20 mouse cellular contexts compared by ENCODE assay signal in the genomic region with DNA sequence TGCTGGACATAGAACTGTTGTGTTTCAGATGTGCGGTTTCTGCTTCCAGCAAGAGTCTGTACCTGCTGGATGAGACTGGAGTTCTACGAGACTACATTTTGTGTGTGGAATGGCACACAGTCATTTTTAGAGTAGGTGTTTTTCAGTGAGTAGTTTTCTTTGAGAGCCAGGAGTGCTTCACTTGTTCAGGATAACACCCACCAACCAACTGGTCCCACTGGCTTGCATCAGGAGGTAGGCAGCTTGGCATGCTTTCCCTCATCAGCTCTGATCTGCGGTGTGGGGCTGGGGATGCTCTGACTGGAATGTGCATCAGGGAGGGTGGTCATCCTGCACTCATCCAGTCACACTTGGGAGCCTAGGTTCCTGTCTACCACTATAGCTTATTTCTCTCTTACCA. TPM values are rescaled to one million over a fixed set of nuclear protein-coding genes. Genes with fewer than 3 reads are reported as not detected.
DNase-seq lines count a peak whose midpoint lies in the region.
"Had no signal": no experiment of that assay in that cellular context is flagged by ENCODE, and none has a peak within 500 bp of the region (broad histone marks: within the 10 kb centered on the region; RNA-seq: fewer than 3 reads in every experiment).

No protein-coding gene starts in this region.

- peak; percentile 48 to 72 for DNase-seq in frontal cortex, adult 2 months (ENCODE audit: extremely low spot score in 1 of 2, low spot score in 1 of 2)
- no peak for DNase-seq in frontal cortex, postnatal 10 days (ENCODE audit: low spot score in 2 of 2)
- DNase-seq in layer of hippocampus, adult 8-10 months (ENCODE audit: low spot score in 2 of 2) = peak; percentile 53 to 60
- DNase-seq in layer of hippocampus, postnatal 36 days = no peak
- DNase-seq in right cerebral cortex, adult 18-20 months = peak; percentile 79
- no peak for DNase-seq in right cerebral cortex, postnatal 14 days
- peak; percentile 83 for DNase-seq in telencephalon, adult 2 months (ENCODE audit: low read depth, low spot score)
- DNase-seq: adrenal gland, adult 8-10 months; cerebellum, adult 8-10 months; cerebellum, postnatal 25 days; forebrain, postnatal 0 days; gastrocnemius, adult 2 months; gastrocnemius, postnatal 36 days; heart, postnatal 10 days; kidney, adult 11 months; kidney, postnatal 36 days; lung, embryonic 14.5 days; lung, postnatal 14 days; thymus, postnatal 4 days had no signal

RNA-seq across cellular contexts. Expression of gene Ywhab, which starts 7.9 kb away (rescaled TPM):
- 291 and 293 TPM in 2 replicates for polyA plus RNA-seq in frontal cortex, adult 2 months (2012; rRNA removed)
- 100 to 1,000 TPM; 458 to 531 (median 484) TPM for total RNA-seq in layer of hippocampus, adult 8-10 months (2022)
- 100 to 1,000 TPM; 531 to 565 TPM for total RNA-seq in layer of hippocampus, postnatal 36 days (2021)

RNA-seq across cellular contexts. Expression of gene Pabpc1l, which starts 22.6 kb away (rescaled TPM):
- 1.0 and 2.1 TPM in 2 replicates for polyA plus RNA-seq in frontal cortex, adult 2 months (2012; rRNA removed)
- 1 to 10 TPM in 1 of 4 experiments, under 1 TPM in 3; 0.45 to 1.5 (median 0.87) TPM for total RNA-seq in layer of hippocampus, adult 8-10 months (2022)
- total RNA-seq in layer of hippocampus, postnatal 36 days (2021) = under 1 TPM in 1 of 2 experiments, not detected in 1; 0.37 TPM
- total RNA-seq: gastrocnemius, adult 2 months had no signal
- polyA plus RNA-seq: liver, adult 2 months had no signal

Comparison
In these comparisons a context has a peak if more than half of its experiments do, and no peak if none do; other contexts are left out.
1. DNase-seq: peak in frontal cortex, adult 2 months (2 of 2), layer of hippocampus, adult 8-10 months (2 of 2), right cerebral cortex, adult 18-20 months (single experiment) and telencephalon, adult 2 months (single experiment); none in frontal cortex, postnatal 10 days (0 of 2), layer of hippocampus, postnatal 36 days (0 of 2) and right cerebral cortex, postnatal 14 days (single experiment).